ENCODE assay signal across 25 mouse cellular contexts in genomic region chr3:125813798-125814197, GRCm38 (mm10).
"Had no signal": no experiment of that assay in that cellular context is flagged by ENCODE, and none has a peak within 500 bp of the region (broad histone marks: within the 10 kb centered on the region; RNA-seq: fewer than 3 reads in every experiment).

No protein-coding gene starts in this region.

- H3K27me3 ChIP-seq: heart, embryonic 12.5 days; hindbrain, embryonic 12.5 days; intestine, embryonic 15.5 days; limb, embryonic 12.5 days; liver, embryonic 13.5 days; liver, embryonic 15.5 days had no signal

- H3K9ac ChIP-seq: heart, embryonic 12.5 days; hindbrain, embryonic 12.5 days; hindbrain, embryonic 14.5 days; intestine, embryonic 15.5 days; limb, embryonic 12.5 days; liver, embryonic 13.5 days; liver, embryonic 15.5 days had no signal

- H3K4me3 ChIP-seq: gastrocnemius, adult 2 months; heart, embryonic 10.5 days; heart, embryonic 12.5 days; hindbrain, embryonic 10.5 days; hindbrain, embryonic 12.5 days; intestine, embryonic 15.5 days; layer of hippocampus, adult 2 months; left cerebral cortex, adult 2 months; limb, embryonic 10.5 days; limb, embryonic 12.5 days; liver, embryonic 13.5 days; liver, embryonic 15.5 days had no signal

- H3K27ac ChIP-seq: gastrocnemius, adult 2 months; heart, embryonic 10.5 days; hindbrain, embryonic 10.5 days; hindbrain, embryonic 12.5 days; hindbrain, embryonic 14.5 days; intestine, embryonic 15.5 days; layer of hippocampus, adult 2 months; left cerebral cortex, adult 2 months; limb, embryonic 10.5 days; limb, embryonic 12.5 days; liver, embryonic 13.5 days; liver, embryonic 15.5 days had no signal

- DNase-seq: gastrocnemius, adult 2 months; gastrocnemius, postnatal 10 days; gastrocnemius, postnatal 25 days; heart, adult 18-20 months; heart, postnatal 10 days; heart, postnatal 4 days; kidney, adult 9 months; kidney, postnatal 14 days; liver; liver, embryonic 13.5 days had no signal

- H3K4me1 ChIP-seq: heart, embryonic 10.5 days; heart, embryonic 12.5 days; hindbrain, embryonic 10.5 days; hindbrain, embryonic 12.5 days; intestine, embryonic 15.5 days; limb, embryonic 10.5 days; limb, embryonic 12.5 days; liver, embryonic 13.5 days; liver, embryonic 15.5 days had no signal

- ATAC-seq: hindbrain, embryonic 16.5 days; inflammation-experienced regulatory T-cells, adult 6 months; intestine, embryonic 15.5 days; intestine, postnatal 0 days had no signal

- H3K36me3 ChIP-seq: heart, embryonic 10.5 days; heart, embryonic 12.5 days; hindbrain, embryonic 10.5 days; hindbrain, embryonic 12.5 days; intestine, embryonic 15.5 days; limb, embryonic 10.5 days; limb, embryonic 12.5 days; liver, embryonic 13.5 days; liver, embryonic 15.5 days had no signal

- H3K9me3 ChIP-seq: heart, embryonic 10.5 days; heart, embryonic 12.5 days; hindbrain, embryonic 10.5 days; hindbrain, embryonic 12.5 days; intestine, embryonic 15.5 days; limb, embryonic 10.5 days; limb, embryonic 12.5 days; liver, embryonic 13.5 days; liver, embryonic 15.5 days had no signal

- H3K4me2 ChIP-seq: heart, embryonic 12.5 days; hindbrain, embryonic 12.5 days; hindbrain, embryonic 14.5 days; intestine, embryonic 15.5 days; limb, embryonic 12.5 days; liver, embryonic 11.5 days; liver, embryonic 13.5 days; liver, embryonic 15.5 days had no signal
